Mouse (Mus musculus): Measurements from ENCODE around the gene Qser1.

GRCm38 (mm10) chr2:104742741-104743064, 73.9 kb downstream of the Qser1 start, which contains the start of gene Depdc7:
- TF ChIP-seq POLR2A (IDR thresholded peaks at IDR 0.05; ENCODE audit: low read depth, low read length) (peak; percentile 60), CTCF (IDR thresholded peaks at IDR 0.05; ENCODE audit: borderline replicate concordance, insufficient read depth, low read length) (no peak)
